Mouse (Mus musculus) layer of hippocampus, adult 6 months (tissue): Measurements from ENCODE around the gene Acsf2. TPM values are rescaled to one million over a fixed set of nuclear protein-coding genes. Genes with fewer than 3 reads are reported as not detected.

Source experiments
- long read RNA-seq, 2 experiments: library from polyadenylated mRNA; unstranded; transcript quantifications; one replicate each; pipeline ENCODE4 v2.0.0; 2019 to 2020
- polyA plus RNA-seq: library from polyadenylated mRNA; unstranded; fragments of <200 nt; fragmentation: Nextera tagmentation; gene quantifications from 2 replicates; pipeline ENCODE4 v1.2.3, GENCODE M21; 2021

Acsf2 gene
- polyA plus RNA-seq: 5.9 and 6.7 TPM in 2 replicates
- long read RNA-seq, experiment 1, partial matches to known transcripts: 1 of 2 reads
- long read RNA-seq, experiment 1, other reads (novel, unspliced or antisense): 1 of 2 reads
- long read RNA-seq, experiment 2, partial matches to known transcripts: 0 of 1 reads
- long read RNA-seq, experiment 2, other reads (novel, unspliced or antisense): 1 of 1 reads

GRCm38 (mm10) chr11:94601321-94602281 lies at the start of gene Acsf2:
Gene Acsf2, minus strand, starts transcription at chr11:94601871.

GRCm38 (mm10) chr11:94629199-94629883 lies 27.7 kb upstream of the Acsf2 start, which contains the start of gene Lrrc59:
Gene Lrrc59, plus strand, starts transcription at chr11:94629767.

DNA sequence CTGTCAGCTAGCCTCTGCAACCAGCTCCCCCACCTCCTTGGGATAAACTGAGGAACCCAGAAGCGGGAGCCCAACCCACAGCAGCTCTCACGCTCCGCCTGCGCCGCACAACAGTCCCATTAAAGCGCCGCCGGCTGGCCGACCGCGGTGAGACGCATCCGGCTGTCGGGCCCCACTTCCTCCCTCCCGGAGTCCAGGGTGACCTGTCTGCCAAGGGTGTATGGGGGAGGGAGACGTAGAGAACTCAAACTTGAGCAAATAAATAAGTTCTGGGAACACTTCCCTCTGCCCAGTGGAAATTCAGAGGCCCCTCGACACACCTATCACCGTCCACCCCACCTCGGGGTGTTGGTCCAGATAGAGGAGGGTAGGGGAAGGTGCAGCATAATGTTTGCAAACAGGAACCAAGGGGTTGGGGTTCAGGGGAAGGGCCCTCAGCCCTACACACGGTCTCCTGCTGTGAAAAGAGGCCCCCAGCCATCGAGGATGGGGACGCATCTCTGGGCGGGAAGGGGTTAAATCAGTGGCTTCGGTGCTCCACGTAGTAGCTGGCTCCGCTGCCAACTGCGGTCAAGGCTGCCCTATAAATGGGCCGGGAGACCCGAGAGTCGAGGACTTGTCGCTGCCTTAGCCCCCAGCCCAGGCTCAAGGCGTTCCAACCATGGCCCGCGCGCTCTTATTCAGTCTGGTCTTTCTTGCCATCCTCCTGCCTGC lies 37.1 kb downstream of the Acsf2 start, which contains the start of gene Chad:
Gene Chad, plus strand, starts transcription at position 611 of the 714 bp plus-strand sequence.

GRCm38 (mm10) chr11:94548888-94549690 lies 52.6 kb downstream of the Acsf2 start, which contains the start of gene Rsad1:
Gene Rsad1, minus strand, starts transcription at chr11:94549255.

GRCm38 (mm10) chr11:94521219-94521843 lies 80.3 kb downstream of the Acsf2 start, which contains the start of gene Mycbpap:
Gene Mycbpap, minus strand, starts transcription at chr11:94521742.

Other genes starting within 250 kb of the Acsf2 start
- gene Abcc3, start 208.9 kb downstream of the Acsf2 start, polyA plus RNA-seq: 1.4 and 2.2 TPM in 2 replicates
- 4.9 and 6.2 TPM in 2 replicates for gene Cacna1g, start 127.7 kb downstream of the Acsf2 start, polyA plus RNA-seq
- not detected in 2 replicates for gene Spata20, start 115.7 kb downstream of the Acsf2 start, polyA plus RNA-seq
- 1.5 and 6.9 TPM in 2 replicates for gene Epn3, start 101.9 kb downstream of the Acsf2 start, polyA plus RNA-seq
- gene Mycbpap, start 80.1 kb downstream of the Acsf2 start, polyA plus RNA-seq: 2.1 and 3.4 TPM in 2 replicates
- 2.7 and 3.7 TPM in 2 replicates for gene Rsad1, start 52.6 kb downstream of the Acsf2 start, polyA plus RNA-seq
- gene Chad, start 36.8 kb downstream of the Acsf2 start, polyA plus RNA-seq: 0.19 and 0.34 TPM in 2 replicates
- 25.3 and 27.7 TPM in 2 replicates for gene Lrrc59, start 27.9 kb upstream of the Acsf2 start, polyA plus RNA-seq
- 152 and 155 TPM in 2 replicates for gene Mrpl27, start 51.9 kb upstream of the Acsf2 start, polyA plus RNA-seq
- 0.16 and 0.29 TPM in 2 replicates for gene Eme1, start 52.1 kb upstream of the Acsf2 start, polyA plus RNA-seq
- 12.1 and 12.7 TPM in 2 replicates for gene Xylt2, start 75.6 kb upstream of the Acsf2 start, polyA plus RNA-seq
- gene Gm11541, start 102.6 kb upstream of the Acsf2 start, polyA plus RNA-seq: 0.13 TPM in 1 of 2 replicates, not detected in the other
- gene Cdc34b, start 139.9 kb upstream of the Acsf2 start, polyA plus RNA-seq: not detected in 2 replicates
- not detected in 2 replicates for gene Tmem92, start 180.8 kb upstream of the Acsf2 start, polyA plus RNA-seq